Mouse (Mus musculus) MEL (cell line): ENCODE measurements around the gene Veph1. TPM values are rescaled to one million over a fixed set of nuclear protein-coding genes. Genes with fewer than 3 reads are reported as not detected.

ENCODE experiments used
- DNase-seq: peaks from one replicate; pipeline ENCODE4 v3.0.0; 2011; ENCODE audit warnings: low read depth, low spot score
- H3K27ac ChIP-seq: 2 replicates; pipeline ENCODE4 v1.5.1; 2012; ENCODE audit warnings: low read depth, mild to moderate bottlenecking, control low read depth, low read length, moderate library complexity; ENCODE audit not compliant: control insufficient read depth
- H3K27me3 ChIP-seq, 2 experiments: fragments of 150-350 bp in 1 of 2; sonication (generic) in 1 of 2; 2 replicates each; pipeline ENCODE4 v1.6.1; 2012; ENCODE audit warnings: low read length in 2 of 2, mild to moderate bottlenecking in 2 of 2, improper control_type of control experiment in 1 of 2, moderate library complexity in 1 of 2; ENCODE audit not compliant: insufficient read depth in 2 of 2, control insufficient read depth in 1 of 2
- H3K36me3 ChIP-seq, 2 experiments: 2 replicates each; pipeline ENCODE4 v1.6.1; 2012 to 2014; ENCODE audit warnings: low read length in 2 of 2, improper control_type of control experiment in 1 of 2, inconsistent platforms in 1 of 2, mild to moderate bottlenecking in 1 of 2; ENCODE audit not compliant: insufficient read depth in 2 of 2, control insufficient read depth in 1 of 2
- H3K4me1 ChIP-seq, 2 experiments: fragments of 150-350 bp in 1 of 2; sonication (generic) in 1 of 2; 2 replicates each; pipeline ENCODE4 v1.6.1; 2012; ENCODE audit warnings: low read length in 2 of 2, improper control_type of control experiment in 1 of 2, mild to moderate bottlenecking in 1 of 2; ENCODE audit not compliant: insufficient read depth in 2 of 2, control insufficient read depth in 1 of 2
- H3K4me3 ChIP-seq, 2 experiments: fragments of 150-350 bp in 1 of 2; sonication (generic) in 1 of 2; 2 replicates each; pipeline ENCODE4 v1.5.1; 2012; ENCODE audit warnings: low read depth in 2 of 2, low read length in 2 of 2, mild to moderate bottlenecking in 2 of 2, moderate library complexity in 2 of 2, control low read depth in 1 of 2, improper control_type of control experiment in 1 of 2; ENCODE audit not compliant: control insufficient read depth in 1 of 2, insufficient read depth in 1 of 2
- H3K79me2 ChIP-seq: 2 replicates; pipeline ENCODE4 v1.6.1; 2012; ENCODE audit warnings: mild to moderate bottlenecking, low read length, moderate library complexity; ENCODE audit not compliant: control insufficient read depth, poor library complexity, insufficient read depth
- H3K9ac ChIP-seq: 2 replicates; pipeline ENCODE4 v1.6.1; 2012; ENCODE audit warnings: low read depth, mild to moderate bottlenecking, control low read depth, low read length, moderate library complexity; ENCODE audit not compliant: control insufficient read depth, poor library complexity, severe bottlenecking
- H3K9me3 ChIP-seq: fragments of 150-350 bp; sonication (generic); replicated peaks from 2 replicates; pipeline ENCODE4 v1.6.1; 2012; ENCODE audit warnings: mild to moderate bottlenecking, low read length, improper control_type of control experiment, moderate library complexity; ENCODE audit not compliant: insufficient read depth
- BHLHE40 ChIP-seq: IDR thresholded peaks from 2 replicates; pipeline ENCODE4 v1.6.1; 2012; ENCODE audit warnings: low read depth, mild to moderate bottlenecking, inconsistent platforms, low read length, improper control_type of control experiment, borderline replicate concordance
- CHD1 ChIP-seq: IDR thresholded peaks from 2 replicates; pipeline ENCODE4 v1.6.1; 2012; ENCODE audit warnings: low read depth, mild to moderate bottlenecking, inconsistent platforms, low read length, improper control_type of control experiment
- CHD2 ChIP-seq: IDR thresholded peaks from 2 replicates; pipeline ENCODE4 v1.6.1; 2011; ENCODE audit warnings: low read length, improper control_type of control experiment
- EP300 ChIP-seq, 2 experiments: IDR thresholded peaks; 2 replicates each; pipeline ENCODE4 v1.6.1; 2011; ENCODE audit warnings: improper control_type of control experiment in 2 of 2, low read length in 2 of 2, low read depth in 1 of 2, mild to moderate bottlenecking in 1 of 2
- ETS1 ChIP-seq: IDR thresholded peaks from 2 replicates; pipeline ENCODE4 v1.6.1; 2012; ENCODE audit warnings: low read depth, mild to moderate bottlenecking, inconsistent platforms, low read length, improper control_type of control experiment, moderate library complexity
- GABPA ChIP-seq: IDR thresholded peaks from 2 replicates; pipeline ENCODE4 v1.6.1; 2012; ENCODE audit warnings: low read depth, mild to moderate bottlenecking, inconsistent platforms, low read length, improper control_type of control experiment, moderate library complexity
- GATA1 ChIP-seq: IDR thresholded peaks from 2 replicates; pipeline ENCODE4 v1.6.1; 2011; ENCODE audit warnings: low read depth, low read length, improper control_type of control experiment
- HCFC1 ChIP-seq: IDR thresholded peaks from 2 replicates; pipeline ENCODE4 v1.6.1; 2012; ENCODE audit warnings: low read depth, mild to moderate bottlenecking, inconsistent platforms, low read length, improper control_type of control experiment, moderate library complexity
- KAT2A ChIP-seq: conservative IDR thresholded peaks from 2 replicates; pipeline ENCODE4 v1.6.1; 2012; ENCODE audit warnings: low read depth, low read length, improper control_type of control experiment, inconsistent platforms
- MAFK ChIP-seq: IDR thresholded peaks from 2 replicates; pipeline ENCODE4 v1.6.1; 2011; ENCODE audit warnings: low read depth, mild to moderate bottlenecking, low read length, improper control_type of control experiment, borderline replicate concordance
- MAX ChIP-seq: IDR thresholded peaks from 2 replicates; pipeline ENCODE4 v1.6.1; 2011; ENCODE audit warnings: low read length, improper control_type of control experiment
- MAZ ChIP-seq: IDR thresholded peaks from 2 replicates; pipeline ENCODE4 v1.6.1; 2012; ENCODE audit warnings: low read depth, mild to moderate bottlenecking, inconsistent platforms, low read length, improper control_type of control experiment
- MEF2A ChIP-seq: IDR thresholded peaks from 2 replicates; pipeline ENCODE4 v1.6.1; 2014; ENCODE audit warnings: low read depth, mild to moderate bottlenecking, inconsistent platforms, low read length, improper control_type of control experiment; ENCODE audit not compliant: poor library complexity, insufficient replicate concordance, severe bottlenecking; ENCODE audit errors: extremely low read depth
- MXI1 ChIP-seq: IDR thresholded peaks from 2 replicates; pipeline ENCODE4 v1.6.1; 2011; ENCODE audit warnings: mild to moderate bottlenecking, low read depth, low read length, improper control_type of control experiment
- MYB ChIP-seq: IDR thresholded peaks from 2 replicates; pipeline ENCODE4 v1.6.1; 2011; ENCODE audit warnings: mild to moderate bottlenecking, low read depth, low read length, improper control_type of control experiment
- NELFE ChIP-seq: IDR thresholded peaks from 2 replicates; pipeline ENCODE4 v1.6.1; 2011; ENCODE audit warnings: low read depth, low read length, improper control_type of control experiment
- POLR2AphosphoS5 ChIP-seq: IDR thresholded peaks from 2 replicates; pipeline ENCODE4 v1.6.1; 2012; ENCODE audit warnings: low read depth, borderline replicate concordance, mild to moderate bottlenecking, inconsistent platforms, low read length, moderate library complexity, mixed read lengths
- RCOR1 ChIP-seq: IDR thresholded peaks from 2 replicates; pipeline ENCODE4 v1.6.1; 2012; ENCODE audit warnings: low read depth, mild to moderate bottlenecking, inconsistent platforms, low read length, improper control_type of control experiment
- SIN3A ChIP-seq: IDR thresholded peaks from 2 replicates; pipeline ENCODE4 v1.6.1; 2012; ENCODE audit warnings: low read length, improper control_type of control experiment, inconsistent platforms
- TAL1 ChIP-seq: IDR thresholded peaks from 2 replicates; pipeline ENCODE4 v1.6.1; 2012; ENCODE audit warnings: mild to moderate bottlenecking, inconsistent platforms, low read length, moderate library complexity, mixed read lengths
- TCF12 ChIP-seq: IDR thresholded peaks from 2 replicates; pipeline ENCODE4 v1.6.1; 2014; ENCODE audit warnings: low read depth, mild to moderate bottlenecking, inconsistent platforms, low read length, improper control_type of control experiment, moderate library complexity
- USF1 ChIP-seq: IDR thresholded peaks from 2 replicates; pipeline ENCODE4 v1.6.1; 2014; ENCODE audit warnings: low read depth, mild to moderate bottlenecking, inconsistent platforms, low read length, improper control_type of control experiment, moderate library complexity
- ZMIZ1 ChIP-seq: IDR thresholded peaks from 2 replicates; pipeline ENCODE4 v1.6.1; 2012; ENCODE audit warnings: low read depth, mild to moderate bottlenecking, inconsistent platforms, low read length, improper control_type of control experiment, moderate library complexity
- polyA plus RNA-seq, 2 experiments: library from polyadenylated mRNA; stranded (reverse) in 1 of 2; unstranded in 1 of 2; fragments of >175 nt in 1 of 2; fragments of >200 nt in 1 of 2; gene quantifications; 2 replicates each; pipeline versions ENCODE4 v1.2.1 to v1.2.4; 2012; ENCODE audit warnings: low replicate concordance in 2 of 2, low read depth in 1 of 2; ENCODE audit not compliant: insufficient read length in 2 of 2, insufficient read depth in 1 of 2, missing spikeins in 1 of 2
- total RNA-seq: library from RNA; depleted of rRNA; stranded (reverse); fragments of 300-350 nt; gene quantifications from 2 replicates; pipeline ENCODE4 v1.2.3, GENCODE M21; 2012

Veph1 gene
- total and polyA plus RNA-seq, 3 experiments, result 0.01 TPM; not detected in 2

DNA sequence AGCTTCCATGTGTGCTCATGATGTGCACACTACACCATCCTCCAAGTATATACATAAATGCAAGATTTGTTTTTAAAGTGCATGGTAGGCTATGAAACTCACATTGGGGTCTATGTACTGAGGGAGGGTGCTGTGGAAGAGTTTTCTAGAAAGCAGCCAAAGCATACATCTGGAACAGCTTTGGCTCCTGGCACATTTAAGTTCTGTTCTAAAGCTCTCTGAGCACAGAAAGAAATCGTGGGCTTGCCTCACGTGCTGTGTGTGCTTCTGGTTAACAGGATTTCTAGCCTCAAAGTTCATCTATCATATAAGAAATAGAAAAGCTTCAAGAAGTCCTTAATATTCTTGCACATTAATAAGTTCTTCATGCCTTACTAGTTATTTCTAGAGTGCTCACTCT lies 204.9 kb downstream of the Veph1 start:
- TF ChIP-seq MAX (no peak), GATA1 (no peak), HCFC1 (no peak), GABPA (no peak), POLR2AphosphoS5 (no peak), SIN3A (no peak), MYB (no peak), ETS1 (no peak), MAFK (no peak), CHD2 (no peak), USF1 (no peak), RCOR1 (no peak), MXI1 (no peak), BHLHE40 (no peak), CHD1 (no peak)

DNA sequence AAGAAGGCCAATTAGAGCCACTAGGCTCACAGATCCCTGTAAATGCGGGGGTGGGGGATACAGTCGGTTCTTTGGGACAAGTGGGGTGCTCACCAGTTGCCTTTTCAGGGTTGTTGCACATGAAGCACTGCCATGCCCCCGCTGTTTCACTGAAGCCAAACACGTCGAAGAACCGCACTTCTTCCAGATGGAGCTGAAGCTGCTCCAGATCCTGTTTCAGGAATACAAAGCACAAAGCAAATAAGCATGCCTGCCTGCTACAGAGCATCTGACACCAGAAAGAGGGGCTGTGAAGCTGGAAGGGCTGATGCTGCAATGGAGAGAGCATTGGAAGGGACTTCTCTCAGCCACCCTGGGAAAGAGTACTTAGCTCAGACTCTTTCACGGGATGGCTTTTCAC lies 209.0 kb downstream of the Veph1 start:
- Histone ChIP-seq H3K9me3 (no peaks in the 10 kb centered on the region), H3K79me2 (no peaks in the 10 kb centered on the region), H3K9ac (no peak overlapping the region), H3K4me1 (no peaks in the 10 kb centered on the region), H3K36me3 (no peaks in the 10 kb centered on the region), H3K4me3 (no peak overlapping the region), H3K27ac (no peak overlapping the region), H3K27me3 (peaks cover 0 to 4% of the 10 kb centered on the region in 2 experiments; a peak in 3 of 4 replicates)
- TF ChIP-seq TCF12, result no peak
- no peak for TF ChIP-seq USF1
- TF ChIP-seq ETS1, result no peak
- TF ChIP-seq CHD2, result no peak
- TF ChIP-seq KAT2A, result no peak
- no peak for TF ChIP-seq EP300 (IDR thresholded peaks at IDR 0.05; ENCODE audit: low read depth in 1 of 2, low read length in 2 of 2)
- no peak for TF ChIP-seq TAL1
- TF ChIP-seq MEF2A, result no peak
- no peak for TF ChIP-seq MAZ
- no peak for TF ChIP-seq NELFE
- no peak for TF ChIP-seq ZMIZ1
- no peak for TF ChIP-seq HCFC1
- DNase-seq, result no peak

More for the DNA sequence above, 204.9 kb downstream of the Veph1 start:
- H3K27me3 ChIP-seq, result peaks cover 0 to 4% of the 10 kb centered on the region in 2 experiments; a peak in 3 of 4 replicates
- no peak overlapping the region for H3K27ac ChIP-seq
- H3K36me3 ChIP-seq, result no peaks in the 10 kb centered on the region
- DNase-seq, result no peak
- no peaks in the 10 kb centered on the region for H3K79me2 ChIP-seq
- no peak overlapping the region for H3K4me3 ChIP-seq
- no peaks in the 10 kb centered on the region for H3K4me1 ChIP-seq
- no peak overlapping the region for H3K9ac ChIP-seq
- H3K9me3 ChIP-seq, result no peaks in the 10 kb centered on the region
